Mouse (Mus musculus) MN1 (cell line): ENCODE measurements around the gene Trmt61a.
"Not testable (repeated sequence)": the region's sequence is repeated elsewhere in the genome, so short reads cannot be mapped to it uniquely, and the experiment has no call there.

Experiments used
- DNase-seq: peaks from one replicate; pipeline ENCODE4 v3.0.0-alpha.2; 2016; ENCODE audit warnings: low spot score

Gene Trmt61a

DNA sequence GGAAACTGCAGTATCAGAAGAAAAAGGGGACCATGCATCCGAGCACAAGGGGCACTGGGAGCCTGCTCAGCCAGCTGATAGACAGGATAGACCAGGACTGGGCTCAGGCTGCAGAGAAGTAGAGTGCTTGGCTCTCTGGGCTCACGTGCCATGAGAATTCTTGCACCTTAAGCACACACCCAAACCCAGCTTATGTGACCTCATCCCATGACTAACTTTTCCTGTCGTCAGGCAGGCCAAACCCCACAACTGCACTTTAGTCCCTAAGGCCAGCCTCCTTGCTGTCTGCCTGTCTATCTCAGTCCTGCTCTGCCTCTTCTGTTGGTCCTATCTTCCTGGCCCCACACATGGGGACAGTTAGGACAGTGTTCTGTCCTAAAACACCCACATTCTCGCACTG, 19.8 kb downstream of the Trmt61a start:
- no peak for DNase-seq

GRCm38 (mm10) chr12:111698346-111698913, 20.5 kb downstream of the Trmt61a start:
- DNase-seq: no peak

DNA sequence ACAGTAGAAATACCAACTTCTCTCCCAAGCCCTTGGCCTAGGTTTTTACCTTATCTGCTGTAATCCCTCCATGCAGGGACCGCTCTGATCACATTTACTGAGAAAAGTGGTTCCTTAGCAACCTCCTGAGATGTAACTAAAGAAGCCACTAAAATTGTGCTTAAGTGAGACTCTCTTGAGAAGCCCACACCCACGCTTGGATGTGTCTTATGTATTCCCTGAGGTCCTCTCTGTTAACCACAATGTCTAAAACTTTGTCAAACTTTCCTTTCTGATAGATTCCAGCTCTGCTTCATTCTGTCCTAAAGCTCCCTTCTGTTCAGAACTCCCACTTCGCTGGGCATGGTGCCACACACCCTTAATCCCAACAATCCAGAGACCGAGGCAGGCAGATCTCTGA, 21.6 kb downstream of the Trmt61a start:
- DNase-seq: no peak

DNA sequence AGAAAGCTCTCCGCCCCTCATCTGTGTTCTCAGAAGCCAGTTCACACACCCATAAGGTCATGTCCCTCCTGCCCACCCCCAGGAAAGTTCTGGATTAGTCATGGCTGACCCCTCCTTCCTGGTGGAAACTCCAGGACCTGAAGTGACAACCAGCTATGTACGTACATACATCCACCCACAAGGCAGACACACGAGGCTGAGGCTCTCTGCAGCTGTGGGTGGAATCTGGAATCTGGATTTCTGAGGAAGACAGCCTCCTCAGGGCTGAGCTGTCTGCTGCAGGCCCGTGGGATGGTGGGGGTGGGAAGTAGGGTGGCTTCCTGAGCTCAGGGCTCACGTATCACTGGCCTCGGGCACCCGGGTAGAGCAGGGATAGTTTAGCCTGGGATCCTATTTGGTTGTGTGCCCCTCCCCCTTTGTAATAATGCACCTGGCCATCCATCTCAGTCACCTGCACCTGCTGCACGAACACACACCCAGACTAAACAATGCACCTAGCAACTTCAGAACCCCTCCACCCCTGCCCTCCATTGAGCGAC, 23.1 kb downstream of the Trmt61a start:
- DNase-seq: no peak

DNA sequence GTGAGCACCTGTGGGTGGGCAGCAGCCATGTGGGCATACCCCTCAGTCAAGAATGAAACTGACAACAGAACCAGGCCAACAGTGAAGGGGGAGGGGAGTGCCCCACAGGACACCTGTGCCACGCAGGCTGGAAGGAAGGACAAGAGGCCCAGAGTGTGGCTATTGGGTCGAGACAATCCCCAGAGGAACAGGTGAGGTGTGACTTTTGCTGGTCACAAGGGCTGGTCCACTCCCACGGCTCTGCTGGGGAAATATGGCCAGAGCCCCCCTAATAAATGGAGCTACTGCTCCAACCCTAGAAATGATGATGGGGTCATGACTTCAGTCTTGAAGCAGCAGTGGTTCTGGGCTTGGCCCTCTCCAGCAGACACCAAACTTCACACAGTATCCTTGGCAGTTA, 25.4 kb downstream of the Trmt61a start:
- DNase-seq: no peak

GRCm38 (mm10) chr12:111704609-111705008, 26.7 kb downstream of the Trmt61a start:
- DNase-seq: peak; percentile 80

- DNase-seq: no peak
These were observed 27.5 kb downstream of the Trmt61a start for GRCm38 (mm10) chr12:111705186-111705973.

DNA sequence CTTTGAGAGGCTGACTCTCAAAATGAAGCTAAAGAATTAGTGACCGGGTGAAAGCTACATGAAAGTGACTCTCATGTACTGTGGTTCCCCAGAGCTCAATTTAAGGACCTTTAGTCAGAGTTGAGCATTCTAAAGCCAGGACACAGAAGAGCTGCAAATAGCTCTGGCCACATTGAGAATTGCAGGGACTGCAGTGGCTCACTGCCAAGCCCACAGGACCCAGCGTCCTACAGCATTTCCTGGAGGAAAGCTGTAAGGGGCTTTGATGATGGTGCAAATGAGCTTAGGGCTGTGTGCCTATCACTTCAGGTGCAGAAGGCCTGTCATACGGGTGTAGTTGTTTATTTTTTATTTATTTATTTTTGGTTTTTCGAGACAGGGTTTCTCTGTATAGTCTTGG, 30.3 kb downstream of the Trmt61a start:
- DNase-seq: no peak

DNA sequence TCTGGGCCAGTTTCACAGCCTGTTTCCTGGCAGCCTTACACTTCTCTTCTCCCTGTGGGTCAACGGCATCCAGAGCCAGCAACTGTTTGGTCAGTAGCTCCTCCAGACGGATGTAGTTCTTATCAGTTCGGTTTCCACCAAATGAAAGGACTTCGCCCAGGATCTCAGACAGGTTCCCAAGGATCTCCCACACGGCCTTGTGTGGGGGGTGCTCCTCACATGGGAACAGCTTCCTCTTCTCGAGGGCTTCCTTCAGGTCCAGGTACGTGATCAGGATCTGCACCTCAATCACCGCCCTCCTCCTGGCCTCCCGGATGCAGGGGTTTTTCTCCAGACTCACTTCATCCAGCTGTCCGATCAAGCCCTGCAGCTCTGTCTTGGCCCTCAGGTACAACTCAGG, 32.2 kb downstream of the Trmt61a start:
- DNase-seq: no peak

- no peak for DNase-seq
These were observed 34.6 kb downstream of the Trmt61a start for GRCm38 (mm10) chr12:111712476-111712875.

DNA sequence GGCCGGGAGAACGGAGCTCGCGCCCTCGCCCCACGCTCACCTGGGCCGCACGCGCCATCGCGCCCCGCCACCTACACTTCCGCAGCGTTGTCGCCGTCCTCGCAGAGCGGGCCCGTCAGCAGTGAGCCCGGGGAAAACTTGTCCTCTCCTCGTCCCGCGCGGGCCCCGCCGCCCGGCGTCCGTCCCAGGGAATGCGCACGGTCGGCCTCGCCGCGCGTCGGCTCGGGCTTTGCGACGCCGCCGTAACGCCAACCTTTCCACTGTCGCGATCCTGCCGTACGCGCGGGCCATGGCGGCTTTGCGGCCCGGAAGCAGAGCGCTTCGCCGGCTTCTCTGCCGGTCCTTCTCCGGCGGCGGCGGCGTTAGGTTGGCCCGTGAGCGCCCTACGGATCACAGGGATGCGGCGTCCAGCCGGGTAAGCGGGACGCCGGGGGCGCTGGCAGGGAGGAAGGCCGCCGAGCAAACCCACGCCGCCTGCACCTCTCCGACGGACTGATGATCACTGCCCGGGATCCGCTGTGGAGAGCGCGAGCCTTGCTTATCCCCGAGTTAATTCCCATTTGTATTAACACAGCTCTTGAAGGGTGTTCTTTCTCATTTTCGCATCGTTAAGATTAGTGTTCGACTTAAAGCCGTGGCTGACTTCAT, 35.2 kb downstream of the Trmt61a start, which contains the start of the genes Bag5 and Apopt1:
Gene Bag5, minus strand, starts transcription at position 254 of the 648 bp plus-strand sequence.
Gene Apopt1, plus strand, starts transcription at position 258 of the 648 bp plus-strand sequence.
- peak; percentile 90 for DNase-seq

DNA sequence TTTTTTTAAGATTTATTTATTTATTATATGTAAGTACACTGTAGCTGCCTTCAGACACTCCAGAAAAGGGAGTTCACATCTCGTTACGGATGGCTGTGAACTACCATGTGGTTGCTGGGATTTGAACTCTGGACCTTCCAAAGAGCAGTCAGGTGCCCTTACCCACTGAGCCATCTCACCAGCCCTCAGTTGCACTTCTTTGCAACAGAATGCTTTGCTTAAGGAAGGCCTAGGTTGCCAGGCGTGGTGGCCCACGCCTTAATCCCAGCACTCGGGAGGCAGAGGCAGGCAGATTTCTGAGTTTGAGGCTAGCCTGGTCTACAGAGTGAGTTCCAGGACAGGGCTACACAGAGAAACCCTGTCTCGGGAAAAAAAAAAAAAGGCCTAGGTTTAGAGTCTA, 36.0 kb downstream of the Trmt61a start:
- DNase-seq: not testable (repeated sequence)

DNA sequence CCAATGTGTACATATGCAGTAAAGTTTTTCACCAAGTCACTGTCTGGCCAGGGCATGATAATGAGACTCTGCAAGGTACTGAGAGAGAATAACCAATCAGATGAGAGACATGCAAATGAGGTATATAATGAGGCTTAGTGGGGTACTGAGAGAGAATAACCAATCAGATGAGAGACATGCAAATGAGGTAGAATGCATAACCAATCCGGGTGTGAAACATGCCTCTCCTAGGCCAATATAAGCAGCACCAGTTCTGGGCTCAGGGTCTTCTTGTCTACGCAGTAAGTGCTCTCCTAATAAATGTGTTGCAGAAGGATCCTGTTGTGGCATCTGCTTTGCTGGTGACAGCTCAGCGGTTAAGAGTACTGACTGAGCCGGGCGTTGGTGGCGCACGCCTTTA, 38.6 kb downstream of the Trmt61a start:
- no peak for DNase-seq

- DNase-seq: no peak
These were observed 40.8 kb downstream of the Trmt61a start for GRCm38 (mm10) chr12:111718656-111719055.

DNA sequence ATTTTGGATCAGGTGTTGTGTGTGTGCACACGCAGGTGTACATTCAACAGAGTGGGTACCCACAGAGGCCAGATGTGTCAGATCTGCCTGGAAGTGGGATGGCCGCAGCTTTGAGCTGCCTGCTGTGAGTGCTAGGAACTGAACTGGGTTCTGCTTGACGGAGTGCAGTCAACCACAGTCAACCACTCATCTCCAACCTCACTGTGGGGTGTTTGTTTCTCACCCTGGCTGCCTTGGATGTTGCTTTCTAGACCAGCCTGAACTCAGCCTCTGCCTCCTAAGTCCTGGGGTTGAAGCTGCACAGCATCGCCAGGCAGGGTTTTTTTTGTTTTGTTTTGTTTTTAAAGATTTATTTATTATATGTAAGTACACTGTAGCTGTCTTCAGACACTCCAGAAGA, 42.3 kb downstream of the Trmt61a start:
- DNase-seq: no peak

GRCm38 (mm10) chr12:111722654-111723053, 44.7 kb downstream of the Trmt61a start:
- DNase-seq: peak; percentile 39

- peak; percentile 68 for DNase-seq
These were observed 46.9 kb downstream of the Trmt61a start for GRCm38 (mm10) chr12:111724638-111725337.

DNA sequence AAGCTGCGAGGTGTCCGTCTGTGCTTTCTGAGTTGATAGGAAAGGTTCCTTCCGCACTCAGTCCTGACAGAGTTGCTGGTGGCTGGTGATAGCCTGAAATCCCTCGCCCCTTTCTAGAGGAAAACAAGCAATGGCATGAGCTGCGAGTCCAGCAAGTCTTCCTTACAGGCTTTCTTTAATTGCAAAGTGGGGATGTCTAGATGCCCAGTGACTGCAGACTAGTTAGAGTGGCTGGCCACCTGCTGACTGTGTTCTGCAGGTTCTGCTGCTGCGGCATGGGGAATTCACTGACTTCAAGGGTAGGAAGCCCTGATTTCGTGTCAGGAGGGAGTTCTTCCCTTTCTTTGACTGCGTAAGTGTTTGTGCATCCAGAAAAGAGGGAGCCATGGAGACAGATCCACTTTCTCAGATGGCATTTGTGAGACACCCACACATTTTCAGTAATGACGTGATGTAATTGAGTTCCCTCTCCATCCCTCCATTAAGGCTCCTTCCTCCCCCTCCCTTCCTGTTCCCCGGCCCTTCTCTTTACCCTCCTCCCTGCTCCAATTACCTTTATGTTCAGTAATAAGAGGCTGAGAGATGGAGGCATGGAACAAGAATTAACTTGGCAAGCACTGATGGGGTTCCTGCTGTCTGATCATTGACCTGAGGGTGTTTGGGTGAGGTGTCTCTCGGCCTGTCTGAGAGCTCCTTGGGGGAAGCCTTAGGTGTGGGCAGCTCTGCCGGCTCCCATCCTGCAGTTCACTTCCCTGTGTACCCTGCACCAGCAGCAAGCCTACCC, 47.6 kb downstream of the Trmt61a start:
- no peak for DNase-seq

DNA sequence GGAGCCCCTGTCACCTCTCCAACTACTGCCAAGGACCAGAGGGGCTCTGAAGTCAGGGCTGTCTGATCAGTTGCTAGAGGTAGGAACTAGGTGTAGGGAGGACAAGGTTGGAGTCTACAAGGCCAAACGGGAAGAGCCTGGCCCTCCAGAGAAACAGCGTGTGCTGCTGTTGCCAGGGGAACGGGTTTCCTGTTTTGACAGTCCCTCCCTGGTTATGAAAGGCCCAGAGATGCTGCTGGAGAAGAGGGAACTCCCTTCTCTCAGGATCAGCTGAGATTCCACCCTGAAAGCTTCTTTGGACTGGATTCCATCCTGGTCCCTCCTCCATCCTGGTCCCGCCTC, 48.2 kb downstream of the Trmt61a start:
- peak; percentile 37 for DNase-seq

- no peak for DNase-seq
These were observed 50.1 kb downstream of the Trmt61a start for GRCm38 (mm10) chr12:111727956-111728355.
